Mouse (Mus musculus): ENCODE data around the gene Cd2bp2. TPM values are rescaled to one million over a fixed set of nuclear protein-coding genes. Genes with fewer than 3 reads are reported as not detected.

The Cd2bp2 gene
- polyA plus RNA-seq, 1 experiment from 2014 or later, result 42.1 TPM

DNA sequence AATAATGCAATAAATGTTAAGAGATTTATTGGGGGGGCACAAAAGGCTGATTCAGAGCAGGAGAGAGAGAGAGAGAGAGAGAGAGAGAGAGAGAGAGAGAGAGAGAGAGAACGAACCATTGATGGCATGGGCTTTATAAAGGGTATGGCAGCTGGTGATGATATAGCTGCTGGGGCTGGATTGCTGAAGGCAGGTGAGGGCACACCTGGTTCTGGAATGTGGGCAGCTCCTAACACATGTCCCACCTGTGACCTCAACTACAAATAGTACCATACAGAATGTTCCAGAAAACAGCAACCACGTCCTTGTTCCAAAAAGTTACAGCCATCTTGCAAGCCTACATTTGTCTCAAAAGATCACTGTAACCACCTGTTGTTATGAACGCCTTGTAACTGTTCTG is 35.5 kb upstream of the Cd2bp2 start:
- Histone ChIP-seq H3K4me2 (peak overlapping the region; percentile 87), H3K27me3 (replicated peaks) (no peaks in the 10 kb centered on the region), H3K9ac (peak overlapping the region; percentile 97), H3K4me1 (peaks cover 45% of the 10 kb centered on the region), H3K4me3 (peak overlapping the region; percentile 90), H3K27ac (replicated peaks) (peak overlapping the region; percentile 98), H3K36me3 (peaks cover 41% of the 10 kb centered on the region), H3K9me3 (no peaks in the 10 kb centered on the region)
- WGBS, result 68% methylated on average over 3 of the region's 3 CpGs
- no peak for ATAC-seq (ENCODE audit: extremely low read depth, insufficient number of reproducible peaks, low FRiP score, low TSS enrichment)

DNA sequence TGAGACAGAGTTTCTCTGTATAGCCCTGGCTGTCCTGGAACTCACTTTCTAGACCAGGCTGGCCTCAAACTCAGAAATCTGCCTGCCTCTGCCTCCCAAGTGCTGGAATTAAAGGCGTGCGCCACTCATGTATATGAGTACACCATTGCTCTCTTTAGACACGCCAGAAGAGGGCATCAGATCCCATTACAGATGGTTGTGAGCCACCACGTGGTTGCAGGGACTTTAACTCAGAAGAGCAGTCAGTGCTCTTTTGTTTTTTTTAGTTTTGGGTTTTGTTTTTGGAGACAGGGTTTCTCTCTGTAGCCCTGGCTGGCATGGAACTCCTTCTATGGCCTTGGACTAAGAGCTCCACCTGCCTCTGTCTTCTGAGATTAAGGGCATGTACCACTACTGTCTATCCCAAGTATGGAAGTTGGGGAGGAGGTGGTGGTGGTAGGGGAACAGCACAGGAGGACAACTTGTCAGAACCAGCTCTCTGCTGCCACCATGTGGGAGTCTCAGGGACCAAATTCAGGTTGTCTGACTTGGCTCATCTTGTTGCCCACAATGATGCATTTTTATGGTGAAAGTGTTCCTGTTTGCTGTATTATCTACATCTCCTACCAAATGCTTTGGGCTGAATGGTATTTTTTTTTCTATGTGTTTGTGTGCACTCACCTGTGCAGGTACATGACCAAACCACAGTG is 32.9 kb upstream of the Cd2bp2 start:
- no peak overlapping the region for H3K9ac ChIP-seq
- H3K4me3 ChIP-seq, result no peak overlapping the region
- peaks cover 45% of the 10 kb centered on the region for H3K4me1 ChIP-seq
- H3K9me3 ChIP-seq, result no peaks in the 10 kb centered on the region
- H3K4me2 ChIP-seq, result no peak overlapping the region
- peaks cover 23% of the 10 kb centered on the region for H3K36me3 ChIP-seq
- H3K27ac ChIP-seq (replicated peaks), result no peak overlapping the region
- WGBS, result 61% methylated on average over 4 of the region's 4 CpGs
- no peaks in the 10 kb centered on the region for H3K27me3 ChIP-seq (replicated peaks)
- no peak for ATAC-seq (ENCODE audit: extremely low read depth, insufficient number of reproducible peaks, low FRiP score, low TSS enrichment)

DNA sequence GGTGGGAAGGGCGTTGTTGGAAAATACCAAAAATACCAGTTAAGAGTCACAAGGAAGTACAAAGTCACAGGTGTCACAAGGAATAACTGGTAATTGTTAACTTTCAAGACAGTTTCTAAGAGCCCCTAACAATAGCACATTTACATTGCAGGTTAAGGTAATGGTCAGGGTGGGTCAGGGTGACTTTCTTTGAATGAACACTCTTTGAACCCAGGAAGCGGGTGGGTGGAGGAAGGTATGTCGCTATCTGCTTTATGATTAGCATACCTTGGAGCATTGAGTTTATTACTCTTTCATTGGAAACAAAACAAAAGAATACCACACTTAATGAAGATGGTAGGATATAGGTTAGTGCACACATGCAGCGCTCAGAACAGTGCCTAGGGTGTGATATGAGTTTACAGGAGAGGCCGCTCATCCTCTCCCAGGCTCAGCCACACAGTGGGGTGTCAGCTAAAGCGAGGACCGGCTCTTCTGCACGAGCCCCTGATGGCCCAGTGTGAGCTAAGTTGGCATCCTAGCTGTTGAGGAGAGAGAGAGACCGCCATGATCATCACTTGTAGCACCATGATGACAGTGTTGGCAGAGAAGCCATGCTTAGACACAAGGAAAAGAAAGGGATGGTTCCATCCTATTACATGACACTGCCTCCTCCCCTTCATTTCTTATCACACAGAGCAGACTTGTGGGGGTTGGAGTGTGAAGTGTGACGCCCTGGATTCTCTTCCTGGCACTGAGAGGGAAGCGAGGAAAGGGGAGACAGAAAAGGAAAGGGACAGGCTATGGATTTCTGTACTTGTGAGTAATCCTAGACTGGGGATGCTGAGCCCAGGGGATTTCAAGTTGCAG is 29.5 kb upstream of the Cd2bp2 start:
- Histone ChIP-seq H3K4me3 (no peak overlapping the region), H3K36me3 (peaks cover 12% of the 10 kb centered on the region; the same call in 1 of the 2 replicates), H3K4me2 (peak overlapping the region; percentile 9; the same call in 1 of the 2 replicates), H3K27ac (replicated peaks) (no peak overlapping the region), H3K4me1 (peaks cover 28% of the 10 kb centered on the region), H3K9me3 (no peaks in the 10 kb centered on the region), H3K27me3 (replicated peaks) (no peaks in the 10 kb centered on the region), H3K9ac (no peak overlapping the region)
- ATAC-seq (ENCODE audit: extremely low read depth, insufficient number of reproducible peaks, low FRiP score, low TSS enrichment), result no peak
- 63% methylated on average over 11 of the region's 11 CpGs for WGBS

DNA sequence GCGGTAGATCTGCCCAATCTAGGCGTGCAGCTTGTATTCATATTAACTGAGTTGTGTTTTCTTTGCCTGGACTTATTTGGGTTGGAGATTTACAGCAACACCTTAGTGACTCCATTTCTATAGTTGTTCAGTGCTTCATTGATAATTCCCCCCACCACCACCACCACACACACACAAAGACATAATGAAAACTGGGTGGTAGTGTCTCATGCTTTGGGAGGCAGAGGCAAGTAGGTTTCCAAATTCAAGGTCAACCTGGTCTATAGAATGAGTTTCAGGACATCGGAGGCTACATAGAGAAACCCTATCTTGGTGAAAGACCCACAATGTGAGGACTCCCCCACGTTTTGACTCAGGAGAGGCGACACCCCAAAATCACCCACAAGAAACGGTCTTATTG is 28.8 kb upstream of the Cd2bp2 start:
- Histone ChIP-seq H3K4me3 (no peak overlapping the region), H3K4me2 (no peak overlapping the region), H3K9me3 (no peaks in the 10 kb centered on the region), H3K4me1 (peaks cover 21% of the 10 kb centered on the region), H3K27me3 (replicated peaks) (no peaks in the 10 kb centered on the region), H3K9ac (no peak overlapping the region), H3K27ac (replicated peaks) (no peak overlapping the region), H3K36me3 (peaks cover 5% of the 10 kb centered on the region; the same call in 1 of the 2 replicates)
- no peak for ATAC-seq (ENCODE audit: extremely low read depth, insufficient number of reproducible peaks, low FRiP score, low TSS enrichment)
- 84% methylated on average over 6 of the region's 6 CpGs for WGBS

DNA sequence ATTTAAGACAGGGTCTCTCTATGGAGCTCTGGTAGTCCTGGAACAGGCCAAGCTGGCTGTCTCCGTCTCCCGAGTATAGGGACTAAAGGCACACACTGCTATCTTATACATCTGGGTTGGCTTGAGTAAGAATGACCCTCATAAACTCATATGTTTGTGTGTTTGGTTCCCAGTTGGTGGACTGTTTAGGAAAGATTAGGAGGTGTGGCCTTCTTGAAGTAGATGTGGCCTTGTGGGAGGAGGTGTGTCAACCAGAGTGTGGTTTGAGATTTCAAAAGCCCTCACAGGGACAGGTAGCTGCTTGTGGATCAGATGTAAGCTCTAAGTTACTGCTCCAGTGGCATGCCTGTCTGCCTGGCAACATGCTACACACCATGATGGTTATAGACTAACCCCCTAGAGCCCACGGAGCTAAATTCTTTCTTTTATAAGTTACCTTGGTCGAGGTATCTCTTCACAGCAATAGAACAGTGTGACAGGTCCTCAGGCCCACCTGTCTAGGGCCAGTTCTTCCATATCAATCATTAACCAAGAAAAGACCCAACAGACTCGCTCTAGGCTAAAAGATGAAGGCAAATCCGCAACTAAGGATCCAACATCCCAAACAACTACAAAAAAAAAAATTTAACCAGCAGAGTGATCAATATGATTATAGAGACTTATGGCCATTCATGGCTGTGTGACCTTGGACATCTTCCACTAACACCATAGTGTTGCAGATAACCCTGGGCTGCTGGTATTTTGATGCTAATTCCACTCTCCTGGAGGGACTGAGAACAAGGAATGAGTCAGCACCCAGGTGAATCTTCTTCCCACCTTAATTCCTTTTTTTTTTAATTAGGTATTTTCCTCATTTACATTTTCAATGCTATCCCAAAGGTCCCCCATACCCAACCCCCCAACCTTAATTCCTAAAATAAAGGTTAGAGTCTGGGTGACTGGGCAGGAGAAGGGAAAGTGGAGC is 27.9 kb upstream of the Cd2bp2 start:
- no peak overlapping the region for H3K9ac ChIP-seq
- H3K9me3 ChIP-seq, result no peaks in the 10 kb centered on the region
- H3K27ac ChIP-seq (replicated peaks), result no peak overlapping the region
- no peak overlapping the region for H3K4me2 ChIP-seq
- no peaks in the 10 kb centered on the region for H3K27me3 ChIP-seq (replicated peaks)
- no peak for ATAC-seq (ENCODE audit: extremely low read depth, insufficient number of reproducible peaks, low FRiP score, low TSS enrichment)
- H3K4me3 ChIP-seq, result no peak overlapping the region
- 76% methylated on average over 6 of the region's 6 CpGs for WGBS
- no peaks in the 10 kb centered on the region for H3K36me3 ChIP-seq
- peaks cover 19% of the 10 kb centered on the region; the same call in 1 of the 2 replicates for H3K4me1 ChIP-seq

DNA sequence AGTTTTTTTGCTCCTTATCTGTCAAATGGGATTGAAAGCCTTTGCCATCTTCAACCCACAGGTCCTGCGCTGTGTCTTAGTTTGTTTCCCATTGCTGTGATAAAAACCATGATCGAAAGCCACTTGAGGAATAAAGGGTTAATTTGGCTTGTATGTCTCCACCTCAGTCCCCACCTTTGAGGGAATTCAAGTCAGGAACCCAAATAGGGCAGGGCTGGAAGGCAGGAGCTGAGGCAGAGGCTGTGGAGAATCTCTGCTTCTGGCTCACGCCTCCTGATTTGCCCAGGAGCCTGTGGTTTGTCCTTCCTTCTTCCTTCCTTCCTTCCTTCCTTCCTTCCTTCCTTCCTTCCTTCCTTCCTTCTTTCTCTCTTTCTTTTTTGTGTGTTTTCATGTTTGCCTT is 27.3 kb upstream of the Cd2bp2 start:
- Histone ChIP-seq H3K27ac (replicated peaks) (no peak overlapping the region), H3K4me3 (no peak overlapping the region), H3K36me3 (no peaks in the 10 kb centered on the region), H3K27me3 (replicated peaks) (no peaks in the 10 kb centered on the region), H3K9me3 (no peaks in the 10 kb centered on the region), H3K4me2 (no peak overlapping the region), H3K4me1 (peaks cover 26% of the 10 kb centered on the region), H3K9ac (no peak overlapping the region)
- ATAC-seq (ENCODE audit: extremely low read depth, insufficient number of reproducible peaks, low FRiP score, low TSS enrichment), result no peak
- WGBS, result 93% methylated on average over 3 of the region's 3 CpGs

DNA sequence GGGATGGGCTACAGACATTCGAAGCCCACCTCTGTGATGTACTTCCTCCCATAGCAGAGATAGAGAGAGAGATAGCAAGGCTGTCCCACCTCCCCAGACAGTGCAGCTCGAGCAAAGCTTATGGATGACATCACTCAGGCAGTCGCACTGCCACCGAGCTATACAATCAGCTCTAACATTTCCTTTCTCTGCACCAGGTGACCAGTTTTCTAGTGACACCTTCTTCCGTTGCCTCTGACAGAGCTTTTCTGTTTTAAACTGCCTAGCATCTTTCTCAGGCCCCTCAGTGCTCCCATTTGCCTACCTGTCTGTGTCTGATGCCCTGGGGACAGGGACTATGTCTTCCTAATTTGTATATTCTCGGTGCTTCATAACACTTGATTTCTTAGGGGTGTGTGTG is 24.6 kb upstream of the Cd2bp2 start:
- no peaks in the 10 kb centered on the region for H3K9me3 ChIP-seq
- peaks cover 32% of the 10 kb centered on the region for H3K4me1 ChIP-seq
- H3K36me3 ChIP-seq, result no peaks in the 10 kb centered on the region
- 60% methylated on average over 6 of the region's 6 CpGs for WGBS
- H3K4me2 ChIP-seq, result no peak overlapping the region
- H3K27me3 ChIP-seq (replicated peaks), result no peaks in the 10 kb centered on the region
- H3K27ac ChIP-seq (replicated peaks), result no peak overlapping the region
- no peak for ATAC-seq (ENCODE audit: extremely low read depth, insufficient number of reproducible peaks, low FRiP score, low TSS enrichment)
- H3K9ac ChIP-seq, result no peak overlapping the region
- no peak overlapping the region for H3K4me3 ChIP-seq

DNA sequence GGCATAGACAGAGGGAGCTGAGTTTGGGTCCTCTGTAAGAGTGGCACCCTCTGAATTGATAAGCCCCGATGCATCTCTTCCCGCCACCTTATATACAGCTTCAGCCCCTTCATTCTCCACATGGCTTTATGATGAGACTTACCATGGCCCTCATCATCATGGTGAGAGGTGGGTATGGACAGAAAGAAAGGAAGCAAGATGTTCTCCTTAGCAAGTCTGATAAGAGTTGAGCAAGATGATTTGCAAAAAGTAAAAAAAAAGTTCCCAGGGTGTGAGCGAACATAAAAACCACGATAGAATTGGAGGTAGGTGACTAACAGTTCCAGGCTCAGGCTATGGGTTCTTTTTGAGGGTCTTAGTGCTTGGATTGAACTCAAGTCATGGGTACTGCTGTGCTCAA is 22.8 kb upstream of the Cd2bp2 start:
- H3K4me2 ChIP-seq, result no peak overlapping the region
- peak overlapping the region; percentile 84; the same call in 1 of the 2 replicates for H3K27ac ChIP-seq (replicated peaks)
- no peak for ATAC-seq (ENCODE audit: extremely low read depth, insufficient number of reproducible peaks, low FRiP score, low TSS enrichment)
- no peaks in the 10 kb centered on the region for H3K9me3 ChIP-seq
- H3K36me3 ChIP-seq, result no peaks in the 10 kb centered on the region
- H3K9ac ChIP-seq, result no peak overlapping the region
- H3K27me3 ChIP-seq (replicated peaks), result 0 out of 2 replicates have a peak, but pooled peaks cover 6% of the 10 kb centered on the region
- peaks cover 47% of the 10 kb centered on the region for H3K4me1 ChIP-seq
- no peak overlapping the region for H3K4me3 ChIP-seq
- WGBS, result 83% methylated on average over 4 of the region's 4 CpGs

DNA sequence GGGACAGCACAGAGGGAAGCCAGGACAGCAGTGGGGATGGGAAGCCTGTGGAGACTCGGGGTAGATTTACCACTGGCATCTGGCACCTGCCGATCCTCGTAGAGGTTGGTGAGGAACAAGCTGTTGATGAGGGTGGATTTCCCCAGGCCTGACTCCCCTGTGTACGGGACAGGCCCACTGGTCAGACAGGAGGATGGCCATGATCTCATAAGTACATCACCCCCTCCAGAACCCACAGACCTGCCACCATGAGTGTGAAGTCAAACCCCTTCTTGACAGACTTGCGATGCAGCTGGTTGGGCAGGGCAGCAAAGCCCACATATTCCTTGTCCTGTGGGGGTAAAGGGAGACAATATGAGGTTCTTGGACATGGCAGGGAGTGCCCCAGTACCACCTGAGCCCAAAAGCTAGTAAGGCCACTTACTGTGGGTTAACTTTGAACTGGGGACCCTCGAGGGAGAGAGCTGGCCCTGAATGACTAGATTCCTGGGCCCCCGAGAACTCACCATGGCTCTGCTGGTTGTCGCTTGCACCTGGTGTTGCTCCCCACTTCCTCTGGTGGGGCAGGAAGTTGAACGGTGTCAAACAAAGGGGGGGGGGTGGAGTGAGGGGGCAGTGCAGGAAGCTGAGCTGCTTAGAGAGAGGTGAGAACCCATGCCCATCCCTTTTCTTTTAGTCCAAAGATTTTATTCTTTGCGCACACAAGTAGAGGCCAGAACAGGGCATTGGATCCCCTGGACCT is 22.2 kb upstream of the Cd2bp2 start:
- 57% methylated on average over 10 of the region's 10 CpGs for WGBS
- no peak overlapping the region for H3K4me3 ChIP-seq
- ATAC-seq (ENCODE audit: extremely low read depth, insufficient number of reproducible peaks, low FRiP score, low TSS enrichment), result no peak
- H3K9ac ChIP-seq, result peak overlapping the region; percentile 57
- peaks cover 49% of the 10 kb centered on the region for H3K4me1 ChIP-seq
- peak overlapping the region; percentile 84 for H3K27ac ChIP-seq (replicated peaks)
- H3K27me3 ChIP-seq (replicated peaks), result 0 out of 2 replicates have a peak, but pooled peaks cover 6% of the 10 kb centered on the region
- no peaks in the 10 kb centered on the region for H3K9me3 ChIP-seq
- H3K4me2 ChIP-seq, result peak overlapping the region; percentile 49
- no peaks in the 10 kb centered on the region for H3K36me3 ChIP-seq

DNA sequence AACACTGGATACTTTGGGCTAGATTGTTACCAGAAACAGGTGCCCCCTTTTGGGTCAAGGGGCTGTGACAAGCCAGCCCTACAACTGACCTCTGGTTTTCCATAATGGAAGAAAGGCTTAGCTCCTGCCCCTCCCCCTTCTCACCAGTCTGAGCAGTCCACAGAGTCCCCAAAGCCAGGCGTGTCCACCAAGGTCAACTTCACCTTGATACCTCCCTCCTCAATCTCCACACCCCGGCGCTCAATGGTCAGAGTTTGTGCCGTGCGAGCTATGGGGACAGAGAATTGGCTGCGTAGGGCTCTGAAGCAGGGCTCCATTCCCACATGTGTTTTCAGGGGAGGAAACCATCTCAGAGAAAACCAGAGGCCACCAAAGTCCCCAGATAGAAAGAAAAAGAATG is 21.6 kb upstream of the Cd2bp2 start:
- H3K4me1 ChIP-seq, result peaks cover 49% of the 10 kb centered on the region
- H3K36me3 ChIP-seq, result no peaks in the 10 kb centered on the region
- no peak overlapping the region for H3K4me3 ChIP-seq
- H3K27me3 ChIP-seq (replicated peaks), result 0 out of 2 replicates have a peak, but pooled peaks cover 6% of the 10 kb centered on the region
- whole genome bisulfite sequencing, result 55% methylated on average over 6 of the region's 6 CpGs
- no peak for ATAC-seq (ENCODE audit: extremely low read depth, insufficient number of reproducible peaks, low FRiP score, low TSS enrichment)
- peak overlapping the region; percentile 49 for H3K4me2 ChIP-seq
- H3K9ac ChIP-seq, result peak overlapping the region; percentile 57
- H3K27ac ChIP-seq (replicated peaks), result peak overlapping the region; percentile 84
- no peaks in the 10 kb centered on the region for H3K9me3 ChIP-seq

Measured in heart, embryonic 13.5 days (tissue).